Mouse (Mus musculus) CH12.LX (cell line): ENCODE data around the gene Cysltr2. TPM values are rescaled to one million over a fixed set of nuclear protein-coding genes. Genes with fewer than 3 reads are reported as not detected.

Source experiments
- DNase-seq: peaks from one replicate; pipeline ENCODE4 v3.0.0-alpha.2; 2013; ENCODE audit errors: extremely low read depth
- H3K27ac ChIP-seq: 2 replicates; pipeline ENCODE4 v1.5.1; 2012; ENCODE audit warnings: low read depth, mild to moderate bottlenecking, control low read depth, moderate library complexity; ENCODE audit not compliant: insufficient read depth
- H3K27me3 ChIP-seq: replicated peaks from 2 replicates; pipeline ENCODE3; 2012; ENCODE audit warnings: inconsistent platforms
- H3K36me3 ChIP-seq, 2 experiments: replicated peaks in 1 of 2; 2 replicates each; pipeline versions ENCODE3 to v1.6.1; 2012; ENCODE audit warnings: inconsistent platforms in 1 of 2, low read length in 1 of 2, mild to moderate bottlenecking in 1 of 2, mixed read lengths in 1 of 2, moderate library complexity in 1 of 2; ENCODE audit not compliant: control insufficient read depth in 1 of 2, insufficient read depth in 1 of 2
- H3K4me1 ChIP-seq, 2 experiments: 2 replicates each; pipeline ENCODE4 v1.6.1; 2012; ENCODE audit warnings: inconsistent platforms in 1 of 2, moderate library complexity in 1 of 2; ENCODE audit not compliant: insufficient read depth in 2 of 2, control insufficient read depth in 1 of 2
- H3K4me2 ChIP-seq: 2 replicates; pipeline ENCODE4 v1.6.1; 2012; ENCODE audit warnings: low read depth, mild to moderate bottlenecking, control low read depth; ENCODE audit not compliant: poor library complexity, insufficient read depth, severe bottlenecking
- H3K4me3 ChIP-seq, 3 experiments: fragments of 150-350 bp in 1 of 3; sonication (generic) in 1 of 3; replicated peaks in 1 of 3; 2 replicates each; pipeline versions ENCODE3 to v1.5.1; 2011 to 2012; ENCODE audit warnings: low read depth in 2 of 3, low read length in 2 of 3, mild to moderate bottlenecking in 2 of 3, moderate library complexity in 2 of 3, control low read depth in 1 of 3, improper control_type of control experiment in 1 of 3, inconsistent platforms in 1 of 3, mixed read lengths in 1 of 3; ENCODE audit not compliant: poor library complexity in 1 of 3
- H3K79me2 ChIP-seq: replicated peaks from 2 replicates; pipeline ENCODE4 v1.6.1; 2012; ENCODE audit warnings: mild to moderate bottlenecking, moderate library complexity; ENCODE audit not compliant: control insufficient read depth, poor library complexity, insufficient read depth, severe bottlenecking; ENCODE audit errors: extremely low read depth
- H3K9ac ChIP-seq: 2 replicates; pipeline ENCODE4 v1.6.1; 2012; ENCODE audit warnings: low read depth, mild to moderate bottlenecking, control low read depth, moderate library complexity; ENCODE audit not compliant: insufficient read depth
- H3K9me3 ChIP-seq: replicated peaks from 2 replicates; pipeline ENCODE3; 2012; ENCODE audit warnings: low read length, inconsistent platforms, mixed read lengths
- BHLHE40 ChIP-seq: IDR thresholded peaks from 2 replicates; pipeline ENCODE4 v1.6.1; 2011; ENCODE audit warnings: mild to moderate bottlenecking, low read depth, low read length, improper control_type of control experiment
- CHD1 ChIP-seq: IDR thresholded peaks from 2 replicates; pipeline ENCODE4 v1.6.1; 2012; ENCODE audit warnings: low read depth, low read length, improper control_type of control experiment, inconsistent platforms
- CHD2 ChIP-seq: IDR thresholded peaks from 2 replicates; pipeline ENCODE4 v1.6.1; 2011; ENCODE audit warnings: low read length, improper control_type of control experiment
- CTCF ChIP-seq, 2 experiments: IDR thresholded peaks in 1 of 2; conservative IDR thresholded peaks in 1 of 2; 2 replicates each; pipeline ENCODE4 v1.5.1; 2011 to 2012; ENCODE audit warnings: low read depth in 2 of 2, low read length in 2 of 2, improper control_type of control experiment in 1 of 2, inconsistent platforms in 1 of 2, mild to moderate bottlenecking in 1 of 2, moderate library complexity in 1 of 2
- E2F4 ChIP-seq: IDR thresholded peaks from 2 replicates; pipeline ENCODE4 v1.6.1; 2011; ENCODE audit warnings: low read depth, low read length, improper control_type of control experiment; ENCODE audit not compliant: insufficient replicate concordance
- ELF1 ChIP-seq: IDR thresholded peaks from 2 replicates; pipeline ENCODE4 v1.6.1; 2014; ENCODE audit warnings: low read depth, mild to moderate bottlenecking, inconsistent platforms, low read length, improper control_type of control experiment
- EP300 ChIP-seq: IDR thresholded peaks from 2 replicates; pipeline ENCODE4 v1.6.1; 2011; ENCODE audit warnings: low read length, improper control_type of control experiment
- ETS1 ChIP-seq: conservative IDR thresholded peaks from 2 replicates; pipeline ENCODE4 v1.6.1; 2012; ENCODE audit warnings: low read depth, mild to moderate bottlenecking, inconsistent platforms, low read length, improper control_type of control experiment, moderate library complexity
- GABPA ChIP-seq: IDR thresholded peaks from 2 replicates; pipeline ENCODE4 v1.6.1; 2012; ENCODE audit warnings: low read depth, low read length, improper control_type of control experiment, inconsistent platforms; ENCODE audit not compliant: insufficient replicate concordance
- HCFC1 ChIP-seq: IDR thresholded peaks from 2 replicates; pipeline ENCODE4 v1.6.1; 2012; ENCODE audit warnings: low read depth, mild to moderate bottlenecking, inconsistent platforms, low read length, improper control_type of control experiment
- IRF4 ChIP-seq: IDR thresholded peaks from 2 replicates; pipeline ENCODE4 v1.6.1; 2014; ENCODE audit warnings: low read depth, mild to moderate bottlenecking, inconsistent platforms, low read length, improper control_type of control experiment
- JUN ChIP-seq: IDR thresholded peaks from 2 replicates; pipeline ENCODE4 v1.6.1; 2011; ENCODE audit warnings: low read depth, mild to moderate bottlenecking, low read length, improper control_type of control experiment, moderate library complexity; ENCODE audit not compliant: insufficient read depth
- JUND ChIP-seq: conservative IDR thresholded peaks from 2 replicates; pipeline ENCODE4 v1.6.1; 2011; ENCODE audit warnings: low read depth, low read length, improper control_type of control experiment
- KAT2A ChIP-seq: IDR thresholded peaks from 2 replicates; pipeline ENCODE4 v1.6.1; 2012; ENCODE audit warnings: low read length, improper control_type of control experiment, inconsistent platforms; ENCODE audit not compliant: insufficient replicate concordance
- MEF2A ChIP-seq: IDR thresholded peaks from 2 replicates; pipeline ENCODE4 v1.6.1; 2014; ENCODE audit warnings: low read depth, mild to moderate bottlenecking, inconsistent platforms, low read length, improper control_type of control experiment, borderline replicate concordance
- MYC ChIP-seq: IDR thresholded peaks from 2 replicates; pipeline ENCODE4 v1.6.1; 2011; ENCODE audit warnings: low read depth, mild to moderate bottlenecking, improper control_type of control experiment, low read length
- NELFE ChIP-seq: IDR thresholded peaks from 2 replicates; pipeline ENCODE4 v1.6.1; 2011; ENCODE audit warnings: low read depth, low read length, improper control_type of control experiment
- NRF1 ChIP-seq: IDR thresholded peaks from 2 replicates; pipeline ENCODE4 v1.6.1; 2014; ENCODE audit warnings: low read depth, mild to moderate bottlenecking, inconsistent platforms, low read length, improper control_type of control experiment, moderate library complexity
- PAX5 ChIP-seq: IDR thresholded peaks from 2 replicates; pipeline ENCODE4 v1.6.1; 2012; ENCODE audit warnings: low read length, inconsistent platforms, mixed read lengths
- POLR2AphosphoS2 ChIP-seq: IDR thresholded peaks from 2 replicates; pipeline ENCODE4 v1.6.1; 2011; ENCODE audit warnings: low read depth, low read length, improper control_type of control experiment
- RCOR1 ChIP-seq: conservative IDR thresholded peaks from 2 replicates; pipeline ENCODE4 v1.6.1; 2012; ENCODE audit warnings: low read depth, mild to moderate bottlenecking, inconsistent platforms, low read length, improper control_type of control experiment
- SIN3A ChIP-seq: IDR thresholded peaks from 2 replicates; pipeline ENCODE4 v1.6.1; 2012; ENCODE audit warnings: low read length, improper control_type of control experiment, inconsistent platforms
- SMC3 ChIP-seq: IDR thresholded peaks from 2 replicates; pipeline ENCODE4 v1.6.1; 2011; ENCODE audit warnings: low read depth, low read length, improper control_type of control experiment
- TCF12 ChIP-seq: IDR thresholded peaks from 2 replicates; pipeline ENCODE4 v1.6.1; 2014; ENCODE audit warnings: low read depth, mild to moderate bottlenecking, inconsistent platforms, low read length, improper control_type of control experiment
- UBTF ChIP-seq: IDR thresholded peaks from 2 replicates; pipeline ENCODE4 v1.6.1; 2012; ENCODE audit warnings: low read depth, mild to moderate bottlenecking, inconsistent platforms, low read length, improper control_type of control experiment, moderate library complexity
- USF1 ChIP-seq: IDR thresholded peaks from 2 replicates; pipeline ENCODE4 v1.6.1; 2014; ENCODE audit warnings: low read depth, mild to moderate bottlenecking, inconsistent platforms, low read length, improper control_type of control experiment
- USF2 ChIP-seq: conservative IDR thresholded peaks from 2 replicates; pipeline ENCODE4 v1.6.1; 2011; ENCODE audit warnings: low read depth, low read length, improper control_type of control experiment
- ZC3H11A ChIP-seq: IDR thresholded peaks from 2 replicates; pipeline ENCODE4 v1.6.1; 2012; ENCODE audit warnings: low read depth, mild to moderate bottlenecking, inconsistent platforms, low read length, improper control_type of control experiment
- ZNF384 ChIP-seq: IDR thresholded peaks from 2 replicates; pipeline ENCODE4 v1.6.1; 2012; ENCODE audit warnings: low read depth, low read length, improper control_type of control experiment, inconsistent platforms
- dilution Hi-C: fragments of 300-500 bp; cut with MboI; formaldehyde crosslinking; loops from 2 replicates; pipeline ENCODE4 v1.14.3; 2020; ENCODE audit warnings: low sequenced_read_pairs; ENCODE audit not compliant: extremely low pct_unique_long_range_greater_than_20kb, extremely low pct_ligation_motif_present
- in situ Hi-C: fragments of 300-500 bp; cut with MboI; formaldehyde crosslinking; loops from 3 replicates; pipeline ENCODE4 v1.14.3; 2019; ENCODE audit warnings: low sequenced_read_pairs, low pct_ligation_motif_present, low pct_unique_long_range_greater_than_20kb, mixed read lengths
- polyA plus RNA-seq: library from polyadenylated mRNA; unstranded; fragments of >175 nt; gene quantifications from 2 replicates; pipeline ENCODE4 v1.2.1, GENCODE M21; 2012; ENCODE audit warnings: low read depth; ENCODE audit not compliant: insufficient read length
- total RNA-seq, 2 experiments: library from RNA; depleted of rRNA; stranded (reverse); fragments of 300-350 nt in 1 of 2; fragments of >200 nt in 1 of 2; gene quantifications; 2 replicates each; pipeline ENCODE4 v1.2.3; 2012 to 2014

Cysltr2 gene
- total and polyA plus RNA-seq, 3 experiments: 0.47 to 2.0 (median 0.89) TPM

- H3K9me3 ChIP-seq: peaks cover 4% of the 10 kb centered on the region
- in situ Hi-C loops: no loop called here
- TF ChIP-seq GABPA (0 out of 2 replicates have a peak, but pooled peaks have one; percentile 37), MEF2A (peak; percentile 98), CHD1 (no peak), SMC3 (no peak), HCFC1 (no peak), TCF12 (peak; percentile 86; the same call in 1 of the 2 replicates), ZNF384 (no peak), USF2 (no peak), BHLHE40 (peak; percentile 87), IRF4 (peak; percentile 87), EP300 (peak; percentile 95), SIN3A (0 out of 2 replicates have a peak, but pooled peaks have one; percentile 68), ZC3H11A (no peak), JUND (peak; percentile 99), CHD2 (peak; percentile 75; the same call in 1 of the 2 replicates), ELF1 (peak; percentile 37; the same call in 1 of the 2 replicates), CTCF (conservative IDR thresholded peaks at IDR 0.05 in 1 of 2, IDR thresholded peaks at IDR 0.05 in 1 of 2; ENCODE audit: low read depth in 2 of 2, low read length in 2 of 2) (no peak), USF1 (no peak), POLR2AphosphoS2 (no peak), JUN (peak; percentile 99), UBTF (no peak), ETS1 (peak; percentile 99), E2F4 (no peak), KAT2A (no peak), RCOR1 (peak; percentile 75), PAX5 (no peak), NRF1 (no peak), NELFE (no peak), MYC (peak; percentile 58; the same call in 1 of the 2 replicates)
- TF ChIP-seq, all 38 proteins: peak for 14
- H3K4me2 ChIP-seq: peak overlapping the region; percentile 16
- no peak overlapping the region for H3K4me3 ChIP-seq
- H3K27ac ChIP-seq: peak overlapping the region; percentile 6; the same call in 1 of the 2 replicates
- no peaks in the 10 kb centered on the region for H3K27me3 ChIP-seq
- H3K79me2 ChIP-seq: no peaks in the 10 kb centered on the region
- DNase-seq: peak; percentile 66
- H3K36me3 ChIP-seq: no peaks in the 10 kb centered on the region
- no peak overlapping the region for H3K9ac ChIP-seq
- H3K4me1 ChIP-seq: peaks cover 15 to 30% of the 10 kb centered on the region in 2 experiments; a peak in 3 of 4 replicates
- dilution Hi-C loops: no loop called here
These were observed 35.0 kb downstream of the Cysltr2 start for GRCm38 (mm10) chr14:73013723-73014544.
